Mouse (Mus musculus) liver, embryonic 11.5 days (tissue): ENCODE measurements around the gene Ubxn4. TPM values are rescaled to one million over a fixed set of nuclear protein-coding genes. Genes with fewer than 3 reads are reported as not detected.

Experiments
- ATAC-seq: fragments of 200-750 bp; cut with Nextera tagmentation; replicated peaks from 2 replicates; pipeline ENCODE4 v1.8.0; 2017; ENCODE audit warnings: moderate number of reproducible peaks, mild to moderate bottlenecking, moderate TSS enrichment, moderate library complexity; ENCODE audit not compliant: low FRiP score
- DNase-seq: peaks from one replicate; pipeline ENCODE4 v3.0.0-alpha.2; 2017; ENCODE audit warnings: low spot score
- H3K27ac ChIP-seq: fragments of 300-500 bp; sonication (generic); 2 replicates; pipeline ENCODE4 v1.5.1; 2014; ENCODE audit warnings: mild to moderate bottlenecking, low read depth, low read length, control low read depth
- H3K27me3 ChIP-seq: fragments of 300-500 bp; sonication (generic); replicated peaks from 2 replicates; pipeline ENCODE4 v1.6.1; 2014; ENCODE audit warnings: low read length, mixed read lengths; ENCODE audit not compliant: control insufficient read depth, insufficient read depth
- H3K36me3 ChIP-seq: fragments of 300-500 bp; sonication (generic); 2 replicates; pipeline ENCODE4 v1.6.1; 2014; ENCODE audit warnings: mild to moderate bottlenecking, low read length, moderate library complexity, mixed read lengths; ENCODE audit not compliant: control insufficient read depth, insufficient read depth
- H3K4me1 ChIP-seq: fragments of 300-500 bp; sonication (generic); replicated peaks from 2 replicates; pipeline ENCODE4 v1.6.1; 2014; ENCODE audit warnings: low read length, mixed read lengths; ENCODE audit not compliant: control insufficient read depth, insufficient read depth
- H3K4me2 ChIP-seq: fragments of 300-500 bp; sonication (generic); 2 replicates; pipeline ENCODE4 v1.6.1; 2014; ENCODE audit warnings: mild to moderate bottlenecking, control low read depth, moderate library complexity
- H3K4me3 ChIP-seq: fragments of 300-500 bp; sonication (generic); 2 replicates; pipeline ENCODE4 v1.5.1; 2014; ENCODE audit warnings: low read depth, low read length, control low read depth
- H3K9ac ChIP-seq: fragments of 300-500 bp; sonication (generic); 2 replicates; pipeline ENCODE4 v1.6.1; 2014; ENCODE audit warnings: low read depth, low read length, control low read depth
- H3K9me3 ChIP-seq: fragments of 300-500 bp; sonication (generic); 2 replicates; pipeline ENCODE4 v1.6.1; 2016; ENCODE audit warnings: low read length, inconsistent platforms, mixed read lengths; ENCODE audit not compliant: control insufficient read depth
- WGBS: fragments of 180-500 bp; shearing (Covaris S2); extraction: QIAGEN DNeasy Blood & Tissue Kit; methylation state at CpG from one replicate; pipeline ENCODE4 v1.1.7; 2014; 5-methylcytosine and 5-hydroxymethylcytosine counted together
- microRNA counts: library from miRNA; unstranded; fragments of <30 nt; microRNA quantifications from one replicate; lab custom pipeline; 2015
- microRNA-seq: library from miRNA; unstranded; fragments of <30 nt; microRNA quantifications from one replicate; pipeline ENCODE4, GENCODE M21; 2017; ENCODE audit warnings: borderline number of aligned reads
- polyA plus RNA-seq: library from polyadenylated mRNA; unstranded; fragments of >200 nt; fragmentation: Nextera tagmentation; extraction: Ambion mirVana; gene quantifications from 2 replicates; pipeline ENCODE4 v1.2.1, GENCODE M21; 2014

The Ubxn4 gene
- polyA plus RNA-seq, 1 experiment from 2014 or later: 57.9 TPM

DNA sequence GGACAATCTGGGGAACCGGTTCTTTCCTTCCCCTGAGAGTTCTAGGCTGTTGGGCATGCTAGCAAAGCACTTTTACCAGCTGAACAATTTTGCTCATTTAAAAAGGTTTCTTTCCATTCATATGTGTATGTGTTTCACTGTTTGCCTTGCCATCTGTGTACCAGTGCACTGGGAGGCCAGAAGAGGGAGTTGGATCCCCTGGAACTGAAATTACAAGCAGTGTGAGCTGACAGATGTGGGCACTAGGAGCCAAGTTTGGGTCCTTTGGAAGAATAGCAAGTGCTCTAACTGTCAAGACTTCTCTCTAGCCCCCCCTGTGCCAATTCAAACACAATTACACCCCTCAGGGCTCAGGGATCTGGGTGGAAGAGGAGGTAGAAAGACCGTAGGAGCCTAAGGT lies 81.0 kb downstream of the Ubxn4 start:
- WGBS: 91% methylated on average over 2 of the region's 2 CpGs
- no peaks in the 10 kb centered on the region for H3K9me3 ChIP-seq
- H3K36me3 ChIP-seq: peaks cover 8% of the 10 kb centered on the region
- no peak overlapping the region for H3K27ac ChIP-seq
- no peak overlapping the region for H3K4me3 ChIP-seq
- H3K4me2 ChIP-seq: no peak overlapping the region
- no peaks in the 10 kb centered on the region for H3K27me3 ChIP-seq
- no peak for ATAC-seq
- no peak overlapping the region for H3K9ac ChIP-seq
- no peak for DNase-seq
- peaks cover 10% of the 10 kb centered on the region; the same call in 1 of the 2 replicates for H3K4me1 ChIP-seq

DNA sequence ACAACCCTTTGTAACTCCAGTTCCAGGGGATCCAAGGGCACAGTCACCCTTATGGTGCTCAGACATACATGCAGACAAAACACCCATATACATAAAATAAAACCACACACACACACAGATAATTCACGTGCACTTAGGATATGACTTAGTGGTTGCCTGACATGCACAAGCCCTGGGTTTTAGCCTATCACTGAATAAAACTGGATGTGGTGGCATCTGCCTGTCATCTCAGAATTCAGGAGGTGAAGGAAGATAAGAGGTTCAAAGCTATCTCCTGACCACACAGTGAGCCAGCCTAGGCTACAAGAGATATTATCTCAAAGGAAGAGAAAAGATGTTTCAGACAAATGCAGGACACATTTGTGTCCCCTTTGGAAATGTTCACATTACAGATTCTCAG lies 83.4 kb downstream of the Ubxn4 start:
- H3K4me3 ChIP-seq: no peak overlapping the region
- 50% methylated on average over 1 of the region's 1 CpGs for WGBS
- H3K27me3 ChIP-seq: no peaks in the 10 kb centered on the region
- no peak for DNase-seq
- no peak overlapping the region for H3K9ac ChIP-seq
- no peaks in the 10 kb centered on the region for H3K9me3 ChIP-seq
- no peak overlapping the region for H3K27ac ChIP-seq
- H3K4me2 ChIP-seq: no peak overlapping the region
- H3K4me1 ChIP-seq: peaks cover 10% of the 10 kb centered on the region; the same call in 1 of the 2 replicates
- ATAC-seq: peak; percentile 56
- H3K36me3 ChIP-seq: peaks cover 24% of the 10 kb centered on the region

DNA sequence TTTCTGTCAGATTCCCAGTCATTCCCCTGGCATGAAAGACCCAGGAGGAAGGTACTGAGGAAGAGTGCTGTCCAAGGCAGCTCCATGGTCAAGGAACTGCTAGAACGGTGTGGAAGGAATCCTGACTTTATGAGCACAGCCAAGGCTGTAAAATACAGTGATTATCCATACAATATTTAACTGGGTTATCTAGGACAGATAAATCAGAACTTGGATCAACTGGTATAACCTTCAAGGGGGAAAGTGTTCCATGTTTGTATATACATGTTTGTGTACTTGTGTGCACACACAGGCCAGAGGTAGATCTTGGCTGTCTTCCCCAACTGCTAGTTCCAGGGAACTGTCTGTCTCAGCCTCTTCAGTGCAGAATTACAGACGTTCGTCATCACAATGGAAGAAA lies 84.5 kb downstream of the Ubxn4 start, which contains the start of gene Lct:
TSS of gene Lct (minus strand) at position 101 of the 400 bp plus-strand sequence.
- WGBS: 88% methylated on average over 3 of the region's 3 CpGs
- Histone ChIP-seq H3K4me1 (peaks cover 10% of the 10 kb centered on the region; the same call in 1 of the 2 replicates), H3K27ac (no peak within 1 kb of the TSS), H3K4me3 (no peak within 1 kb of the TSS), H3K9me3 (no peaks in the 10 kb centered on the region), H3K36me3 (peaks cover 35% of the 10 kb centered on the region), H3K27me3 (no peaks in the 10 kb centered on the region), H3K4me2 (no peak within 1 kb of the TSS), H3K9ac (no peak within 1 kb of the TSS)
- DNase-seq (no peak), ATAC-seq (no peak)

MicroRNAs within 50 kb of the gene (microRNA counts, 519-probe panel; counts per million panel counts)
- 4,039 counts per million, percentile 22 among the panel's probes with 10 or more counts for microRNA mmu-miR-128 (lab: Ali Mortazavi, UCI)

Small RNA genes within 50 kb of the gene (microRNA-seq; reads per million reads assigned to microRNA genes)
- gene Mir128-1: 153 reads per million, percentile 53 among the genes with 10 or more reads in this experiment

Other genes with a start within 250 kb of the Ubxn4 start
- 10.7 and 11.2 TPM in 2 replicates for gene Zranb3, start 140.9 kb upstream of the Ubxn4 start, polyA plus RNA-seq
- gene R3hdm1, start 140.7 kb upstream of the Ubxn4 start, polyA plus RNA-seq: 81.2 and 89.3 TPM in 2 replicates
- 0.06 and 0.10 TPM in 2 replicates for gene Lct, start 84.4 kb downstream of the Ubxn4 start, polyA plus RNA-seq
- gene Mcm6, start 115.7 kb downstream of the Ubxn4 start, polyA plus RNA-seq: 384 and 445 TPM in 2 replicates
- 156 and 171 TPM in 2 replicates for gene Dars, start 173.4 kb downstream of the Ubxn4 start, polyA plus RNA-seq